Mouse (Mus musculus) spleen, adult 2 months (tissue): ENCODE results near the gene Aldh1a3. TPM values are rescaled to one million over a fixed set of nuclear protein-coding genes. Genes with fewer than 3 reads are reported as not detected.

Source experiments
- DNase-seq, 2 experiments: peaks; one replicate each; pipeline versions ENCODE4 v3.0.0 to v3.0.0-alpha.2; 2012 to 2021; ENCODE audit warnings: low spot score in 2 of 2, low read depth in 1 of 2
- H3K27ac ChIP-seq: fragments of 200-500 bp; 2 replicates; pipeline ENCODE4 v1.5.1; 2012; ENCODE audit warnings: low read length, inconsistent platforms; ENCODE audit not compliant: insufficient read depth
- H3K27me3 ChIP-seq: fragments of 200-500 bp; 2 replicates; pipeline ENCODE4 v1.6.1; 2012; ENCODE audit warnings: mild to moderate bottlenecking, moderate library complexity, low read length, inconsistent platforms; ENCODE audit not compliant: control insufficient read depth, insufficient read depth
- H3K36me3 ChIP-seq: fragments of 200-500 bp; 2 replicates; pipeline ENCODE4 v1.6.1; 2012; ENCODE audit warnings: mild to moderate bottlenecking, low read length, inconsistent platforms; ENCODE audit not compliant: control insufficient read depth, insufficient read depth
- H3K4me1 ChIP-seq: fragments of 200-500 bp; 2 replicates; pipeline ENCODE4 v1.6.1; 2011; ENCODE audit warnings: inconsistent platforms; ENCODE audit not compliant: control insufficient read depth, insufficient read depth, insufficient read length
- H3K4me3 ChIP-seq: fragments of 200-500 bp; 2 replicates; pipeline ENCODE4 v1.5.1; 2011; ENCODE audit warnings: mild to moderate bottlenecking, inconsistent platforms; ENCODE audit not compliant: insufficient read depth, insufficient read length; ENCODE audit errors: extremely low read depth
- CTCF ChIP-seq: fragments of 200-500 bp; IDR thresholded peaks from 2 replicates; pipeline ENCODE4 v1.5.1; 2011; ENCODE audit warnings: mild to moderate bottlenecking, inconsistent platforms; ENCODE audit not compliant: insufficient read depth, insufficient read length, insufficient replicate concordance; ENCODE audit errors: extremely low read depth
- POLR2A ChIP-seq: fragments of 200-500 bp; IDR thresholded peaks from 2 replicates; pipeline ENCODE4 v1.6.1; 2011; ENCODE audit warnings: low read depth, low read length, inconsistent platforms
- WGBS: fragments of 180-500 bp; shearing (Covaris S2); methylation state at CpG from one replicate; pipeline ENCODE4 v1.1.7; 2018; 5-methylcytosine and 5-hydroxymethylcytosine counted together
- polyA plus RNA-seq: library from polyadenylated mRNA; depleted of rRNA; stranded (reverse); fragments of >200 nt; gene quantifications from 2 replicates; pipeline ENCODE4 v1.2.3, GENCODE M21; 2012; rRNA removed

The Aldh1a3 gene
- polyA plus RNA-seq, 1 experiment: 0.53 TPM

- H3K27ac ChIP-seq: peak overlapping the region; percentile 33; the same call in 1 of the 2 replicates
- H3K4me3 ChIP-seq: no peak overlapping the region
- no peaks in the 10 kb centered on the region for H3K27me3 ChIP-seq
- no peak for TF ChIP-seq POLR2A
- no peak for TF ChIP-seq CTCF
- H3K4me1 ChIP-seq: no peaks in the 10 kb centered on the region
- 62% methylated on average over 5 of the region's 5 CpGs for WGBS
- DNase-seq: no peak
- peaks cover 3% of the 10 kb centered on the region for H3K36me3 ChIP-seq
Measured at GRCm38 (mm10) chr7:66343307-66343706, 84.0 kb downstream of the Aldh1a3 start.

- DNase-seq: no peak
- TF ChIP-seq POLR2A (no peak), CTCF (no peak)
- no peaks in the 10 kb centered on the region for H3K4me1 ChIP-seq
- 84% methylated on average over 6 of the region's 6 CpGs for WGBS
- 0 out of 2 replicates have a peak overlapping the region, but pooled peaks have one; percentile 33 for H3K27ac ChIP-seq
- peaks cover 3% of the 10 kb centered on the region for H3K36me3 ChIP-seq
- H3K4me3 ChIP-seq: no peak overlapping the region
- H3K27me3 ChIP-seq: no peaks in the 10 kb centered on the region
Measured at GRCm38 (mm10) chr7:66342831-66343230, 84.5 kb downstream of the Aldh1a3 start.

- no peak overlapping the region for H3K27ac ChIP-seq
- peaks cover 3% of the 10 kb centered on the region for H3K36me3 ChIP-seq
- TF ChIP-seq CTCF (no peak), POLR2A (no peak)
- DNase-seq: peak in 1 of 2 experiments; percentile 34
- H3K4me1 ChIP-seq: no peaks in the 10 kb centered on the region
- H3K4me3 ChIP-seq: no peak overlapping the region
- 51% methylated on average over 4 of the region's 4 CpGs for WGBS
- no peaks in the 10 kb centered on the region for H3K27me3 ChIP-seq
Measured at GRCm38 (mm10) chr7:66342323-66342722, 85.0 kb downstream of the Aldh1a3 start.

Other genes starting within 250 kb of the Aldh1a3 start
- gene Gm10974, start 61.6 kb downstream of the Aldh1a3 start, polyA plus RNA-seq: not detected in 2 replicates
- 45.8 and 50.2 TPM in 2 replicates for gene Lrrk1, start 39.2 kb downstream of the Aldh1a3 start, polyA plus RNA-seq